Mouse (Mus musculus) heart, postnatal 0 days (tissue): Measurements from ENCODE around the gene Alg14. TPM values are rescaled to one million over a fixed set of nuclear protein-coding genes. Genes with fewer than 3 reads are reported as not detected.

Experiments used
- ATAC-seq: fragments of 200-750 bp; cut with Nextera tagmentation; 2 replicates; pipeline ENCODE4 v1.8.0; 2017; ENCODE audit warnings: low read depth, moderate number of reproducible peaks, moderate library complexity; ENCODE audit not compliant: insufficient read depth
- DNase-seq: peaks from one replicate; pipeline ENCODE4 v3.0.0-alpha.2; 2016; ENCODE audit warnings: low spot score
- H3K27ac ChIP-seq: fragments of 300-500 bp; sonication (generic); 2 replicates; pipeline ENCODE4 v1.5.1; 2014; ENCODE audit warnings: low read depth, mild to moderate bottlenecking
- H3K27me3 ChIP-seq: fragments of 300-500 bp; sonication (generic); 2 replicates; pipeline ENCODE4 v1.6.1; 2014; ENCODE audit warnings: low read length, mixed read lengths; ENCODE audit not compliant: control insufficient read depth, insufficient read depth
- H3K36me3 ChIP-seq: fragments of 300-500 bp; sonication (generic); replicated peaks from 2 replicates; pipeline ENCODE4 v1.6.1; 2014; ENCODE audit warnings: low read length, mixed read lengths; ENCODE audit not compliant: control insufficient read depth, insufficient read depth
- H3K4me1 ChIP-seq: fragments of 300-500 bp; sonication (generic); 2 replicates; pipeline ENCODE4 v1.6.1; 2014; ENCODE audit warnings: antibody characterized with exemption; ENCODE audit not compliant: control insufficient read depth, insufficient read depth
- H3K4me2 ChIP-seq: fragments of 300-500 bp; sonication (generic); 2 replicates; pipeline ENCODE4 v1.6.1; 2014; ENCODE audit warnings: low read depth, mild to moderate bottlenecking, low read length, moderate library complexity
- H3K4me3 ChIP-seq: fragments of 300-500 bp; sonication (generic); 2 replicates; pipeline ENCODE4 v1.5.1; 2014; ENCODE audit warnings: low read depth, low read length
- H3K9ac ChIP-seq: fragments of 300-500 bp; sonication (generic); replicated peaks from 2 replicates; pipeline ENCODE4 v1.6.1; 2014; ENCODE audit warnings: low read depth, low read length, mixed read lengths
- H3K9me3 ChIP-seq: fragments of 300-500 bp; sonication (generic); replicated peaks from 2 replicates; pipeline ENCODE4 v1.6.1; 2016; ENCODE audit warnings: low read length; ENCODE audit not compliant: control insufficient read depth
- CTCF ChIP-seq: IDR thresholded peaks from 2 replicates; pipeline ENCODE4 v1.5.1; 2016; ENCODE audit warnings: antibody characterized with exemption, control low read depth, low read depth
- EP300 ChIP-seq: IDR thresholded peaks from 2 replicates; pipeline ENCODE4 v1.6.1; 2016; ENCODE audit warnings: antibody characterized with exemption, low read depth
- WGBS: fragments of 180-500 bp; shearing (Covaris S2); extraction: QIAGEN DNeasy Blood & Tissue Kit; methylation state at CpG from one replicate; pipeline ENCODE4 v1.1.7; 2014; 5-methylcytosine and 5-hydroxymethylcytosine counted together
- polyA plus RNA-seq: library from polyadenylated mRNA; unstranded; fragments of >200 nt; fragmentation: Nextera tagmentation; extraction: Ambion mirVana; gene quantifications from 2 replicates; pipeline ENCODE4 v1.2.1, GENCODE M21; 2015
- total RNA-seq: library from RNA; depleted of rRNA; stranded (reverse); fragments of >200 nt; gene quantifications from 2 replicates; pipeline ENCODE4 v1.2.3, GENCODE M21; 2014; ENCODE audit warnings: low replicate concordance

Alg14 gene
- total and polyA plus RNA-seq, 2 experiments from 2014 or later, result 27.1 to 27.3 TPM

DNA sequence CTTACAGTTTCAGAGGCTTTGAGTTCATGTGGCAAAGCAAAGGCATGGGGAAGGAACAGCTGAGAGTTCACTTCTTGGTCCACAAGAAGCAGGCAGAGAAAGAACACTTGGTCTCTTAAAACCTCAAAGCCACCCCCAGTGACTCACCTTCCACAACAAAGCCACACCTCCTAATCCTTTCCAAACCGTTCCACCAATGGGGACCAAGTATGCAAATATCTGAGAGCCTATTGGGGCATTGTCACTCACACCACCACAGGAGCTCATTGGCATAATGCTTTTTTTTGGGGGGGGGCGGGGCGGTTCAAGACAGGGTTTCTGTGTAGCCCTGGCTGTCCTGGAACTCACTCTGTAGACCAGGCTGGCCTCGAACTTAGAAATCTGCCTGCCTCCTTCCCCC is 77.0 kb downstream of the Alg14 start:
- Histone ChIP-seq H3K4me1 (peaks cover 6% of the 10 kb centered on the region; the same call in 1 of the 2 replicates), H3K27ac (no peak overlapping the region), H3K4me3 (no peak overlapping the region), H3K27me3 (no peaks in the 10 kb centered on the region), H3K9me3 (no peaks in the 10 kb centered on the region), H3K9ac (no peak overlapping the region), H3K4me2 (no peak overlapping the region), H3K36me3 (no peaks in the 10 kb centered on the region)
- DNase-seq (no peak), ATAC-seq (no peak)
- TF ChIP-seq EP300, result no peak
- no peak for TF ChIP-seq CTCF
- 88% methylated on average over 4 of the region's 4 CpGs for WGBS

DNA sequence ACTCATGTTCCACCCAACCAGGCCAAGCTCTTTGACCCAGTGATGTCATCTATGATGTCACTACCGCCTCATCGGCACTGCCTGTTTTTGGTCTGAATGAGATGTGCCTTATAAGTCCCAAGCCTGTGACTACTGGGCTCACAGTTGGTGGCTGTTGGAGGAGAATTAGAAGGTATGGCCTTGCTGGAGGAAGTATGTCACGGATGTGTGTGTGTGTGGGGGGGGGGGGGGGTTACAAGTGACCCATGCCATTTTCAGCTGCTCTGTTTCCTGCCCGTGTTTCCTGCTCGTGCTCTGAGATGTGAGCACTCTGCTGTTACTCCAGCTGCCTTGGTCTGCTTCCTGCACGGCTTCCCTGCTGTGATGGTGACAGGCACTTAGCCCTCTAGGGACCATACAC is 77.9 kb downstream of the Alg14 start:
- ATAC-seq, result peak; percentile 68
- 53% methylated on average over 6 of the region's 6 CpGs for WGBS
- H3K27ac ChIP-seq, result peak overlapping the region; percentile 40

DNA sequence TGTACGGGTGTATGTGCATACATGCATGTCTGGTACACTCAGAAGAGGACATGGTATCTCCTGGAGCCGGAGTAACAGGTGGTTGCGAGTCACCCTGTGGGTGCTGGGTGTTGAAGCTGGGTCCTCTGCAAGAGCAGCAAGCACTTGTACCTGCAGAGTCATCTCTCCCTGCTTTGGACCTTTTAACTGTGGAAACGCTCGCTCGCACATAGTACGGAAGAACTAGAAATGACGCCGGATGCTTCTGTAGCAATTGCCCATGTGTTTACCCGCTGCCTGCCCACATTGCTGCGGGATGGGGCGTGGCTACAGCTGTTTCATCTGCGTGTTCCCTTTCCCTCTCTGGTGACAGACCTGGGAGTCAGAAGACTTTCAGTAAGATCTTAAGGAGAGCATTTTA is 78.7 kb downstream of the Alg14 start:
- Histone ChIP-seq H3K4me1 (0 out of 2 replicates have a peak, but pooled peaks cover 6% of the 10 kb centered on the region), H3K27ac (peak overlapping the region; percentile 15; the same call in 1 of the 2 replicates), H3K4me3 (no peak overlapping the region), H3K4me2 (0 out of 2 replicates have a peak overlapping the region, but pooled peaks have one; percentile 10), H3K9ac (no peak overlapping the region), H3K27me3 (no peaks in the 10 kb centered on the region), H3K36me3 (no peaks in the 10 kb centered on the region), H3K9me3 (no peaks in the 10 kb centered on the region)
- WGBS, result 80% methylated on average over 13 of the region's 13 CpGs
- DNase-seq (no peak), ATAC-seq (no peak)
- TF ChIP-seq EP300 (no peak), CTCF (no peak)

More for the DNA sequence above, 77.9 kb downstream of the Alg14 start:
- no peaks in the 10 kb centered on the region for H3K36me3 ChIP-seq
- H3K9ac ChIP-seq, result no peak overlapping the region
- no peaks in the 10 kb centered on the region for H3K27me3 ChIP-seq
- H3K4me2 ChIP-seq, result peak overlapping the region; percentile 6; the same call in 1 of the 2 replicates
- no peak overlapping the region for H3K4me3 ChIP-seq
- TF ChIP-seq CTCF (no peak), EP300 (no peak; the same call in 1 of the 2 replicates)
- DNase-seq, result peak; percentile 58
- peaks cover 6% of the 10 kb centered on the region; the same call in 1 of the 2 replicates for H3K4me1 ChIP-seq
- H3K9me3 ChIP-seq, result no peaks in the 10 kb centered on the region

DNA sequence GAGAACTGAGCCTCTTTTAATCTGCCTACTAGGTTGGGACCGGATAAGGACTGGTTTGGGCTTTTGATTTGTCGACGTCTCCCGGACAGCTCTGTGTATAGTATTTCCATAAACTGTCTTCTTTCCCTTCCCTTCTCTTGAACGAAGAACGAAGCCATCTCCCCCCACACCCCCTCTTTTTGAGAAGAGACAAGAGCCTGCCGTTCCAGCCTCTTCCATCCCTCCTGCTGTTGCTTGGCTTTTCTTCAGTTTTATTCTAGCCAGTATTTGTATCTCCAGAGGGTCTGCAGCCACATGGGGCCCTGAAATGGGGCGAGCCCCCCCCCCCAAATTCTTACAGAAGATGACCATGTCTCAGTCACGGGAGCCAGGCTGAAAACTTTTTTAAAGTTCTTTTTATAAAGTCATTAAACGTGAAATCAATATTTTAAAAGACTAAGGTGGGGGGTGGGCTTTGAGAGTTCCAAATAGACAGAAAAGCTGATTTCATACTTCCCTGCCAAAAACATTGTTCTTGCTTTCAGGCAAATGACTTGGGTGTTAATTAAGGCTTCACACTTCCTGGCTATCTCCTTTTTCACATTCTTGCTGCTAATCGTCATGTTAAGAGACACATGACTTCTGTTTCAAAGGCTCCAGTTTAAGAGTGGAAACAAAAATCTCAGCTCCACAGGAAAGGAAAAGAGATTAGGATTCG is 79.4 kb downstream of the Alg14 start:
- DNase-seq (peak; percentile 47), ATAC-seq (0 out of 2 replicates have a peak, but pooled peaks have one; percentile 15)
- no peak overlapping the region for H3K4me3 ChIP-seq
- no peak overlapping the region for H3K9ac ChIP-seq
- H3K27me3 ChIP-seq, result no peaks in the 10 kb centered on the region
- 60% methylated on average over 12 of the region's 12 CpGs for WGBS
- H3K4me1 ChIP-seq, result 0 out of 2 replicates have a peak, but pooled peaks cover 6% of the 10 kb centered on the region
- H3K9me3 ChIP-seq, result no peaks in the 10 kb centered on the region
- H3K4me2 ChIP-seq, result 0 out of 2 replicates have a peak overlapping the region, but pooled peaks have one; percentile 10
- no peaks in the 10 kb centered on the region for H3K36me3 ChIP-seq
- TF ChIP-seq CTCF, result no peak
- no peak for TF ChIP-seq EP300
- H3K27ac ChIP-seq, result no peak overlapping the region

DNA sequence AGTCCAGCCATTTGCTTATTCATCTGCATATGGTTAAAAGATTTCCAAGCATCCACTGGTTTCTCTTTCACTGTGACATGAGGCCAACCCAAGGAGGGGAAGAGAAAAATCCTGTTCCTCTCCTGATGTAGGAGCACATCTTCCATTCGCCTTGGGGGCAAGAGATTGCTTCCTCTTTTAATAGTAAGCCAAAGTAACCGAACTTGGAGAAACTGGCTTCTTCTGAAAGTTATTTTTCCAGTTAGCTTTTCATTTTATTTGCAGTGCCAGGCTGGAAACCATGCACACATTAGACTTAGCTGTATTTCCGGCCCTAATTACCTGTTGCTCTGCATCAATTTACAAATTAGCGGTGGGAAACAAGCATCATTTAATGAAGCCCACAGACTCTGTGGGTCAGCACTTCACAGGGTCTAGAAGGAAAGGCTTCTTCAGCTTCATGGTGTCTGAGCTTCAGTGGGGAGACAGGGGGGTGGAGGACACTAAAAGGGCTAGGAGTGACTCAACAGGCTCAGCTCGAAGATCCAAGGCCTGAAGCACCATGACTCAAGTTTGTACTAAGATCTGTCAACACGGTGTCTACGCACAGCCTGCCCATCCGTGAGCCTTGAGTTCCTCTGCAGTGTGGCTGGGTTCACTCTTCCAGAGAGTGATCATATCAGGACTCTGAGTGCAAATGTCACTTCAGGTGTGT is 80.1 kb downstream of the Alg14 start:
- Histone ChIP-seq H3K9ac (no peak overlapping the region), H3K4me1 (0 out of 2 replicates have a peak, but pooled peaks cover 6% of the 10 kb centered on the region), H3K36me3 (no peaks in the 10 kb centered on the region), H3K27ac (peak overlapping the region; percentile 22; the same call in 1 of the 2 replicates), H3K4me2 (no peak overlapping the region), H3K4me3 (no peak overlapping the region), H3K9me3 (no peaks in the 10 kb centered on the region), H3K27me3 (no peaks in the 10 kb centered on the region)
- ATAC-seq, result no peak
- TF ChIP-seq EP300, result no peak
- TF ChIP-seq CTCF, result no peak
- DNase-seq, result no peak
- WGBS, result 61% methylated on average over 8 of the region's 8 CpGs
